Mouse (Mus musculus) CD4-positive, CD25-positive, alpha-beta regulatory T cell, adult 2 months (primary cell): ENCODE data around the gene Zfp882.
"Not testable (repeated sequence)": the region's sequence is repeated elsewhere in the genome, so short reads cannot be mapped to it uniquely, and the experiment has no call there.

Experiments used
- DNase-seq: peaks from one replicate; pipeline ENCODE4 v3.0.0-alpha.2; 2012; ENCODE audit warnings: low read depth, low spot score

Zfp882 gene

DNA sequence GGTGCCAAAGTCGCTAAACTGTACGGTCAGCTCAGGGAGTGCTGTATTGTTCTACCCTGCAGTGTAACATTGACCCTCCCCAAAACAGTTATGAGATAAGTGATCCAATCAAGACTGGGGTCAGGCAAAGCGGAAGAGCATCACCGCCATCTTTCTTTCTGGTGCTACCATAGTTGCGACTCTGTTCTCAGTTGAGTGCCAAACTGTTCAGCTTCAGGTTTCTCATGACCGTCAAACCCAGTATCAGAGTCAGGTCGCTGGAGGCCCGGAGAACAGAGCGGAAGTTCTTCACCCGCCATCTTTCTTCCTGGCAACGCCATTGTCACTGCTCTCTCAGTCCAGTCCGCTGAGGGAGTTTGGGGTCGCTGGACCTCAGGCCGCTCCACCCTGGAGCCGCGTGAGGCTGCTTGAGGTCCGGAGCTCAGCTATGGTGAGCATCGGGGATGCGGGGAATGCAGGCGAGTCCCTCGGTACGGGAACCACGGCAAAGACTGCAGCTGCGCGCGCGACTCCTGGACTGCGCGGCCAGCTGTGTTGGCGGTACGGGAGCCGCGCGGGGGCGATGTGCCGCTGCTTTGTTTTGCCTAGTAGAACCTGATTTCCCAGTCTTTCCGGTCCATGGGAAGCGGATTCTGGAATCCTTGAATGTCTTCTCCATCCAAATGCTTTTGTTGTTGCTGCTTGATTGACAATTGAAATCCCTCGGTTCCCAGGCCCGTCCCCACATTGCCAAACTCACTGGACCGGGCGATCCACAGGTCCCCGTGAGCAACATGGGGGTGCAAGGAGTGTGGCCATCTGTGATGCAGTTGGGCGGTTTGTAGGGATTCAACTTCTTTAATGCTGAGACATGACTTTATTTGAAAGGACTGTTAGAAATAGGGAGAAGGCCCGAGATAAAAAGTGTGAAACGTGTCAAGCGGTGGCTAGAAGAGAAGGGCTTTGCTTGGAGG, at the start of gene Zfp882, which contains the start of gene Zfp617:
Gene Zfp882, plus strand, starts transcription at position 300 of the 953 bp plus-strand sequence.
Gene Zfp617, plus strand, starts transcription at position 327 of the 953 bp plus-strand sequence.
- DNase-seq = peak; percentile 86

DNA sequence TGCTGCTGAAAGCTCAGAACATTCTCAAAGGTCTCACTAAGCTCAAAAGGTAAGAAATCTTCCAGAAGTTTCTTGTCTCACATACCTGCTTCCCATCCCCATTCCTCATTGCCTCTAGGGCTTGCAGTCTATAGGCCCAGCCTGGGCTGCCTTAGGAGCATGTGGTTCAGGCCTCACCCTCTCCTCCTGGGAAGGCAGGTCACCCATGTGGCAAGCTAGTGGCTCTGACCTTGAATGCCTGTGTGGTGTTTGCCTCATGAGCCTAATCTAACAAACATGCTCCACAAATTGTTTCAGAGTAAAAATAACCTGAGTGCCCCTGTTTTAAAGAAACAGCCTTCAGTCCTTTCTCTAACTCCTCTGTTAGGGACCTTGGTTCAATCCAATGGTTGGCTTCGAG, 46.9 kb upstream of the Zfp882 start:
- not testable (repeated sequence) for DNase-seq

DNA sequence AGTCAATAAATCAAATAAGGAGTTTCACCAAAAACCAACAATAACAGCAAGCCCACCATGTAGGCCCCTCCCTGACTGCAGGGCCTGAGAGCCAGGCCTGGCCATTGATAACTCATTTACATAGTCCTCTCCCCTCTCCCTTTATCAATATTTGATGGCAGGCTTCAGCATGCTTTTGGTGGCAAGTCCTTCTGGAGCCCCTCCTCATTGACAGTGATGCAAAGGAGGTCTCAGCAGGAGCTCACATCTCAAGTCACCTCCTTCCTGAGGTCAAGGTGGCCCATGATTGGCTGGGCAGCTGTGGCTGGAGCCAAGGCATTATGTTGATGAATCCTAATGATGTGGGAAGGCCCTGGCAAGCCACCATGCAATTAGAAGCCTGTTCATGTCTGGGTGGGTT, 46.4 kb upstream of the Zfp882 start:
- not testable (repeated sequence) for DNase-seq

DNA sequence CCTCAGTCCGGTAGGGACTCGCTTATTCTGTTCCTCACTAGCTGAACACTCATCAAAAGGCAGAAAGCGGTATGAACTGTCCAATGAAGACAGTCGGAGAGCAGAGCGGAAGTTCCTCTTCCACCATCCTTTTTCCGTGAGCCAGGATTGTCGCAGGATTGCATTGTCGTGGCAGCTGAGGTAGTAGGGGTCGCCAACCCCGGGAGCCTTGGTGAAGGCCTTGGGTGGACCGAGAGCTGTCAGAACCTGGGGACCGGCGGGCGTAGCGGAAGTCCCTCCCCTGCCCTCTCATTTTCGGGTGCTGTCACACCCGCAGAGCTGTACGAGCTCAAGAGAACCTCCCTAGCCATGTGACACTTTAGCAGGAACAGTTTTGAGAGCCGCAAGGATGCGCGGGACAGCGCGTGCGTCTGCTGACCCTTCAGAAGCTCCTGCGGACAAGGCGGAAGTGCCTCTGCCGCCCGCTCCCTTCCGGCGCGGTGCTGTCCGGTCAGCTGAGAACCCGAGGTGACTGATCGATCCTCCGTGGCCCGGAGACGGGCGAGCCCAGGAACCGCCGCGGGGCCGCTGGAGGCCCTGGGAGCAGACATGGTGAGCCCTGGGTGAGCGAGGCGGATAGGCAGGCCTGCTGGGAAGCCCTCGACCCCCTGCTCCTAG, 26.7 kb upstream of the Zfp882 start, which contains the start of gene Zfp709:
Gene Zfp709, plus strand, starts transcription at position 402 of the 657 bp plus-strand sequence.
- peak; percentile 70 for DNase-seq

DNA sequence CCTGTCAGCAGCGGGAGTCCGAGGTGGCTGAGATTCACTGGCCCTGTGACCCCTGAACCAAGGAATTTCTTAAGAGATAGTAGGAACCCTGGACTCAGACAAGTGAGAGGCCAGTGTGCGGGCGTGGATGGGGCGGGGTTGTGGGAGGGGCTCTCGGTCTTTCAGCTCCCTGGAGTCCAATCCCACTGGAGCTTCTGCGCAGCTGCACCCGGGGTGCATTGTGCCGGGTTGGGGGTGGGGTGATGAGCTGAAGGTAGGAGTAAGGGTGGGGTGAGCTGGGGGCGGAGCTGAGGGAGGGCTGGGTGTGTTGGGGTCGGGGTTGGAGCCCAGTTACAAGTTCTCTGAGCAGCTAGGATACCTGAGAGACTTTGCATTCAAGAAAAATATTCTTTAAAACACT, 7.7 kb upstream of the Zfp882 start:
- not testable (repeated sequence) for DNase-seq

DNA sequence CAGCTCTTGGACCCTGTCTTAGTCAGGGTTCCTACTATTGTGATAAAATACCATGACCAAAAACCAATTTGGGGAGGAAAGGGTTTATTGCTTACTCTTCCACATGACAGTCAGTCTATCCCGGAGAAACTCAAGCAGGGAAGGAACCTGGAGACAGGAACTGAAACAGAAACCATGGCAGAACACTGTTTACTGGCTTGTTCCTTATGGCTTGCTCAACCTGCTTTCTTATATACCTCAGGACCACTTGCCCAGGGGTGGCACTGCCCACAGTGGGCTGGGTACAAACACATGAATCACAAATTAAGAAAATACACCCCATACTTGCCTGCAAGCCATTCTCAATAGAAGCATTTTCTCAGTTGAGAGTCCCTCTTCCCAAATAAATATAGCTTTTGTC, 5.3 kb upstream of the Zfp882 start:
- not testable (repeated sequence) for DNase-seq

DNA sequence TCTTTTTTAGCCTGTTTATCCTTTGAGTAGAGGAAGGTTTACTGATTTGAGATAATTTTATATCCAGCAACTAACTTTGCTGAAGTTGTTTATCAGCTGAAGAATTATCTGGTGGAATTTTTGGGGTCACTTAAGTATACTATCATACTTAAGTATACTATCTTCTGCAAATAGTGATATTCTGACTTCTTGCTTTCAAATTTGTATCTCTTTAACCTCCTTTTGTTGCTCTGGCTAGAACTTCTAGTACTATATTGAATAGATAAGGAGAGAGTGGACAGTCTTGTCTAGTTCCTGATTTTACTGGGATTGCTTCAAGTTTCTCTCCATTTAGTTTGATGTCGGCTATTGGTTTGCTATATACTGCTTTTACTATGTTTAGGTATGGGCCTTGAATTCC, 1.6 kb upstream of the Zfp882 start:
- no peak for DNase-seq

DNA sequence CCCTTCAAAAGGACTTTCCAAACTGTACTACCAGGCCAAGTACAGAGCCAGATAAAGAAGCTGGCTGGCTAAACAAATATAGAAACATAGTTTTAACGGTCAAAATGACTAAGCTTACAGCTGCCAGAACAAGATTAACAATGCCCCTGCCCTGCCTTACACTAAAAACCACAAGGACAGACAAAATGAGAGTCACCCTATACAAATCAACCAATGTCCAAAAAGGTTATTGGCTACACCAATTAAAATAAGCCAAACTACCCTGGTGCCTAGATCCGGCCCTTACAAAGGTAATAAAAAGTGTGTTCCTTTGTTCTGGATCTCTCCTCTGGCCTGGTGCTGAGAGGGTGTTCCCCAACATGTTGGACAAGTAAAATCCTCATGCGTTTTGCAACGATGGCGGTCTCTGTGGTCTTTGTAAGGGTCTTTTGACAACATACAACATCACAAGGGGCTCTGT, 580 bp upstream of the Zfp882 start:
- DNase-seq = no peak

DNA sequence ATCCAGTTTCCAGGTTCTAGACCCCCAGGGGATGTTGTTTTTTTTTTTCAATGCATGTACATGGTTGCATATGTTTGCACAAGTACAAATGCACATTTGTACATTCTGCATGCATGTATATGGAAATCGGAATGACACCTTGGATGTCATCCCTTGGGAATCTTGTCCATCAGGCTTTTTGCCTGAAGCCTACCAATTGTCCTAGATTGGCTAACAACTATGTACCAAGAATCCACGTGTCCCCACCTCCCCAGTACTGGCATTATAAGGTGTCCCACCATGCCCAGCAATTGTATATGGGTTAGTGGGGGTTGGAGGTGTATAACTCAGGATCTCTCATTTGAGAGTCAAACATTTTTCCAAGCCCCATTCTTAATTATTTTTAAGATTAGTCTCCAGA, 3.9 kb downstream of the Zfp882 start:
- no peak for DNase-seq

DNA sequence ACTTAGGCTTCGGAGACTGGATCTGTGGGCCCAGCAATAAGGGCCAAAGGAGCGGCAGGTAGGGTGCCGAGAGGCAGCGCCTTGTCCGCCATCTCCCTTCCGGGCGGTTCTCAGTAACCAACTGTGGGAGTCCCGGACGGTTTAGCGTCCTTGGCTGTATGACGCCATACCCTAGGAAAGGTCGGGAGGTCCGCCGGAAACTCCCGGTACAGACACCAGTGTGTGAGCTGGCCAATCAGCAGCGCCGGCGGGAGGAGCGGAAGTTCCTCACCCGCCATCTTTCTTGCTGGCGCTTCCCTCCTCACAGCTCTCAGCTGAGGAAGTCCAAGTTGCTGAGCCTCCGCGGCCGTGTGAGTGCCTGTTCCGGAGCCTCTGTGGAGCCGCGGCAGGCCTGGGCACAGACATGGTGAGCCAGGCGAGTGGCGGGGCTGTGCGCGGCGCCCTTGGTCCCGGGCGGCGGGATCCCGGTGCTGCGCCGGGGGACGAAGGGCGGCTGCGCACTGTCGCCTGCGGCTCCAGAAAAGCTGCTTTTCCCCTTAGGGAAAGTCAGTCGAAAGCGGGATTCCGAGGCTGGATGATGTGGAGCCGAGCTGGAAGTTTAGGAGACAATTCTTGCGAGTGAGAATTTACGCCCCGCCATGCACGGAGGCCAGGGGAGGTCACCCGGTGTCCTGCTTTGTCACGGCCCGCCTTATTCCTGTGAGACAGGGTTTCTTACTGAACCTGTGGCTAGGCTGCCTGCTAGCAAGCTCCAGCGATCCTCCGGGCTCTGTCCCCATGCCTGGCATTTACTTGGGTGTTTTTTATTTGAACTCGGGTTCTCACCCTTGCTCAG, 14.4 kb downstream of the Zfp882 start:
- peak; percentile 95 for DNase-seq

DNA sequence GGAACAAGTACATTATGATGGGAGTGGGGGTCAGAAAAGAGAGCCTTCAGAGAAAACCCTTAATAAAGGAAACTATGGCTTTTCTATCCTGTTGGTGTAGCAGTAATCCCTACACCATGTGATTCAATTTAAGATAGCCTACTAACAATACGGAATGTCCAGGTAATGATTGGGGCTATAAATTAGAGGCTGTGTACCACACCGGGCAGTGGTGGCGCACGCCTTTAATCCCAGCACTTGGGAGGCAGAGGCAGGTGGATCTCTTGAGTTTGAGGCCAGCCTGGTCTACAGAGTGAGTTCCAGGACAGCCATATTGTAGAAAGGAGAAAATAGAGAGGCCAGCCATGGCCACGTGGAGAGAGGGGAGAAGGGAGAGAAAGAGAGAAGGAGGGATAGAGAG, 17.4 kb downstream of the Zfp882 start:
- DNase-seq = no peak

DNA sequence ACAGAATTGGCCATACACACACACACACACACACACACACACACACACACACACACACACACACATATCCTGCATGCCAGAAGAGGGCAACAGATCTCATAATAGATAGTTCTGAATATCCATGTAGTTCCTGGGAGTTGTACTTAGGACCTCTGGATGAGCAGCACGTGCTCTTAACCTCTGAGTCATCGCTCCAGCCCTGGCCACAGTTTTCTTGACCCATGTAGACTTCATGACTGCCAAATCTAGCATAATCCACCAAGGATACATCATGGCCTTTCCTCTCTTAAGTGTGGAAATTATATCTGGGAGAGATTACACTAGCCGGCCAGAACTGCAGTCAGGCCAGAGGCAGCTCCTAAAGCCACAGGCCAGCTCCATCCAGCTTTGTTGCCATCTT, 18.1 kb downstream of the Zfp882 start:
- no peak for DNase-seq

DNA sequence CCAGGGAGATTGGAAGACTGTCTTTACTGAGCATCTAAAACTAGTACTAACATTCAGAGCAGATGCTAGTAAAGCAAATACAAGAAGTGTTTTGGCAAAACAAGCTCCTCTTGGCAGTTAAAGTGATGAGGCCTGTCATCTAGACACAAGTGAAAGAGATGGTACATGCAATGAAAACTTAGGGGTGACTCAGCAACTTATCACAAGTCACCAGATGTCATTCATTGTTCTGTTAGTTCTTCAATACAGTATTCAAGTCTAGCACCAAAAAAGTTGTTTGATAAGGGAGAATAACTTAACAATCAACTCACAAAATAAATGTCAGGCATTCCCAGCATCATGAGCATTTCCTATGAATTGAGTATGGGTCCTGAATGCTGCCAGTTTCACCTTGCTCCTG, 19.4 kb downstream of the Zfp882 start:
- DNase-seq = no peak

DNA sequence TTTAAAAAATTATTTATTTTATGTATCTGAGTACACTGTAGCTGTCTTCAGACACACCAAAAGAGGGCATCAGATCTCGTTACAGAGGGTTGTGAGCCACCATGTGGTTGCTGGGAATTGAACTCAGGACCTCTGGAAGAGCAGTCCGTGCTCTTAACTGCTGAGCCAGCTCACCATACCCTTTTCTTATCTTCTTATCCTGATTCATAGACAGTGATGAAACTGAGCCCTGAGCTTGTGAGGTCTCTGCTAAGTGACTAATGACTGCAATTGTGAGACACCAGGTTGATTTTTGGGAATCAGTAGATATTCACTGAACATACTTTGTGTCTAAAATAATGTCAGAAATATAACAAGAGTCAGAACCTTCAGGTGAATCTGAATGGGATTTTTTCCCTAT, 29.6 kb downstream of the Zfp882 start:
- not testable (repeated sequence) for DNase-seq

DNA sequence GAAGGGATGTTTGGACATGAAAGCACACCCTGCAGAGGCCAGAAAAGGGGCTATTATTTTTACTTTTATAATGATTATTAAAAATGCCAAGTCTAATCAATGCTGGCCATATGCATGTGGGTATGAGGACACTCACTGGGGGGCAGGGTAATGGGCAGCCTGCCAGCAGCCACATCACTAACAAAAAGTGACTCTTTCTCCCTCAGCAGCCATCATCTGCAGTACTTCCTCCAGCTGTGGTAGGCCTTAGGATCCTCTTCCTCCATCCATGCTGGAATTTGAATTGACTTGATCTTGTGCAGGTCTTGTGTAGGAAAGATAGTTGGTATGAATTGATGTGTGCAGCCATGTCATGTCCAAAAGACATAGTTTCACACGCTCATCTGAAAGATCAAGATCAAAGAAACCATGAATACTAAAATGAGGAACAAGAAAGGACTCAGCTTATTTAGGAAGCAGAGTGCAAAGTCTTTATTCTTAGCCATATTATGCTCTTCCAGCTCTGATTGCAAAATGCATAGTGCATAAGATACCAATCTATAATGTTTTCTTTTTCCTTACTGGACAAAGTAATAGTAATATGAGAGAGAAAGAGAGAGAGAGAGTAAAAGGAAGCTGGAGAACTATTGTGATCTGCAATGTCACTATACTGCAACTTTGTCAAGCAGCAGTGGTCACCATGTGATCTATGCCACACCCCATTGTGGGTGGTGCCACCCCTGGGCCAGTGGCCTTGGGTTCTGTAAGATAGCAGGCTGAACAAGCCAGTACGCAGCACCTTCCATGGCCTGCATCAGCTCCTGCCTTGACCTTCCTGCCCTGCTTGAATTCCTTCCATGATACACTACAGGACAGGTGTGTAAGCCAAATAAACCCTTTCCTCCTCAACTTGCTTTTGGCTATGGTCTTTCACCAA, 32.1 kb downstream of the Zfp882 start:
- DNase-seq = no peak

DNA sequence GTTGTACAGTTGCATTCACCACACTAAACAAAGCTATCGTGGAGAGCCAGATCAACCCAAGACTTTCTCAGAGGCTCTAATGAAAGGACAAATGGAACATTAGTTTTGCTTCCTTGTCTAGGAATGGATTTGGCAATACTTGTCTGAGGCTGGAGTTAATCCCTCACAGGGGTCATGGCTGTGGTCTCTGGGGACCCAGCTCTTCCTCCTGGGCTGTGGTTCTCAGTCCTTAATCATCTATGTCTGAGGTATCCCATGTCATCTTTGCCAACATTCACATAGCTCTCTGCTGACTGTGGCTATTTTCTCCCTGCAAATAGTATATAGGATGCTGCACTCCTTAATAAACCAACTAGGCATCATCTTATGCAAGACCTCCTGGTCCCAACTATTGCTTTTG, 33.4 kb downstream of the Zfp882 start:
- no peak for DNase-seq

DNA sequence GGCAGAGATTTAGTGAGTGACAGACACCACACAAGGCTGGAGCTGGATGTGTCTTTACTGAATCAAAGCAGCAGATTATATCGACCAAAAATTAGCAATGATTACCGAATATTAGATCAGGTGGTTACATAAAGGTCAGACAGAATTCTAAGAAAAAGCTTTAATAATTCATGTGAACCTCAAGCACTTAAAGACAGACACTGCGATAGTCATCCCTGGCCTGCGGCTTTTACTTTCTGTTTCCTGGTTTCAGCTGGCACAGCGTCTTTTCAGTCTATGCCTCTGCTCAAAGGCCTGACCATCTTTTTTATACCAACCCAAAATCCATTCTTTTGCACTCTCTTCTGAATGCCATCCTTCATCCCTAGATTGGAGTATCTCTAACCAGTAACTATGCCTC, 40.2 kb downstream of the Zfp882 start:
- peak; percentile 53 for DNase-seq

DNA sequence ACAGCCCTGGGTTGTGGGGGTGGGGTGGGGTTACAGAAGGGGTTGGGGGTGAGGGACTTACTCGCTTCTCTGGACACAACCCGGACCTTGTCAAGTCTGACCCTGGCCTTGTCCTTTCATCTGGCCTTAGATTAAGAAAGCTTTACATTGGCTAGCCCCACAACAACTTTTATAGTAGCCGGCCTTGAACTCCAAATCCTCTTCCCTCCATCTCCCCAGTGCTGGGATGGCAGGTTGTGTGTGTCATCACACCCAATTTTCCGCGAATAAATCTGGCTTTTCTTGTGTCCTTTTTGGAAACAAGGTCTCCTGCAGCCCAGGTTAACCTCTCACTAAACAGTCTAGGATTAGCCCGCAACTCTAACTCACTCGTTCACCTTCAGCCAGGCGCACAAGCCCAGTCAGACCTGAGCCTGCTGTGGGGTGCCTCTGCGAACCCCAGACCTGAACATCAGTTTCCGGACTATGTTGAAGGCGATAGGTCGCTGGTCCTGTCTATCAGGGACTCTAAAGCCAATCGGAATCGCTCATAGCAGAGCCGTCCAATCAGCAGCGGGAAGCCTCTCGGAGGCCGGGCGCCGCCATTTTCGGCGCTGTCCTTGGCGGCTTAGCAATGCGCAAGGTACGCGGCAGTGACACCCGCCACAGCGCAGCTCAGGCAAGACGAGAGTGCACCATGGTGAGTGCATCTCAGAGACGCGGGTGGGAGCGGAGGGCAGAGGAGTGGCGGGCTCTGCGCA, 42.2 kb downstream of the Zfp882 start, which contains the start of gene Zfp961:
Gene Zfp961, plus strand, starts transcription at position 557 of the 740 bp plus-strand sequence.
- peak; percentile 99 for DNase-seq

DNA sequence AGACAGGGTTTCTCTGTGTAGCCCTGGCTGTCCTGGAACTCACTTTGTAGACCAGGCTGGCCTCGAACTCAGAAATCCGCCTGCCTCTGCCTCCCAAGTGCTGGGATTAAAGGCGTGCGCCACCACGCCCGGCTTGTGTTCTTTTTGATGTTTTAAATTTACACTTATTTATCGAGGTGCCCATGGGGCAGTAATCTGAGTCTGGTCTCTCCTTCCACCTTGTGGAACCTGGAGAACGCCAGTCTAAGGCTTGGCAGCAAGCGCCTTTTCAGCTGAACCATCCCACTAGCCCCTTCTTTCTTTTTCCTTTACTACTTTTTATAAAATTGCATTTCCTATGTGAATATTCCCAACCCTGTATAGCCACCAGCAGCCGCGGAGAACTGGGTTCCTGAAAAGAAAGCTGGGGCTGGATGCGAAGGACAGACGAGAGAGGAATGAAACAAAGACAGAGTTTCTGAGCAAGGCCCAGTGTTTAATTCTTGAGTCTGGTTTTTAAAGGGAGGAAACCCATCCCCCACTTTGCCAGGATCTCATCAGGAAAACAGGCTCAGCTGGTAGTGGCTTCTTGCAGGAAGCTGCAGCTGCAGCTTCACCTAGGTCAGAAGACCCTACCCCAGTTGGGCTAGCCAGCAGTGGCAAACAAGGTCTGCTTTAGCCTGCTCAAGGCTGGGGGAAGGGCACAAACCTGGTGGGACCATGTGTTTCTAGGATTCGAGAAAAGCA, 43.2 kb downstream of the Zfp882 start:
- peak; percentile 23 for DNase-seq
